Mouse (Mus musculus): ENCODE results near the gene Rfx8. TPM values are rescaled to one million over a fixed set of nuclear protein-coding genes. Genes with fewer than 3 reads are reported as not detected.
A peak's percentile ranks its signal among the peaks of the same experiment; 100 is the strongest.

The Rfx8 gene
- total RNA-seq, 2 experiments from 2014 or later = 0.32 to 0.36 TPM

DNA sequence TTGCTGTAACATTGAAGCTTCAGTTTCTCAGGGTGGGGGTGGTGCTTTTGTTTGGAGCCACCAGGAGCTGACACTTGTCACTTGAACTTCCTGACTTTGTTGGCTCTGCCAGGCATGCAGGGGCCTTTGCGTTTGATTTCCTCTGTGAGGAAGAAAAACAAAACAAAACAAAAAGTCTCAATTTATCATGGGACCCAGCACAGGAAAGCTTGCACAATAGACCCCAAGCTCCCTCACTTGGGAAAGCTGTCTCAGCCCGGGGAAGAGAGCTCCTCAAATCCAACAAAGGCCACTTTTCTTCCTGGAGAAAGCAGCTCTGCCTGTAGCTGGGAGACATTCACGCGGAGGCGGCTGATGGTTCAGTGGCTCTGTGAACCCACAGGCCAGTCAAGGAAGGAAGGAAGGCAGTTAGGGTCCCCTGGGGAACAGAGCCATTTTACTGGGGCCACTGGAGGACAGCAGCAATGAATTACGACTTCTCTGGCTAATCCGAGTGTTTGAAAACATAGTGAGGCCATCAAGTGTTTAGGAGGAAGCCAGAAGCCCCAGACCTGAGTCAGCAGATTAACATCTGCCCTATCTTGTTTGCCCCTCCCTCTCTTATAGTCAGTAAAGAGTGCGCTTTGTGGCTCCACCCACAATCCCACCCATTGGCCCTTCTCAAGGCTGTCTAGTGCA is 15.3 kb upstream of the Rfx8 start:
- intact Hi-C loops (cut with DNase I) = loop anchor here (2.0 kb wide), 1 partner anchor 49 kb away; no protein-coding TSS in a partner anchor
- DNase-seq = peak; percentile 59 to 62

DNA sequence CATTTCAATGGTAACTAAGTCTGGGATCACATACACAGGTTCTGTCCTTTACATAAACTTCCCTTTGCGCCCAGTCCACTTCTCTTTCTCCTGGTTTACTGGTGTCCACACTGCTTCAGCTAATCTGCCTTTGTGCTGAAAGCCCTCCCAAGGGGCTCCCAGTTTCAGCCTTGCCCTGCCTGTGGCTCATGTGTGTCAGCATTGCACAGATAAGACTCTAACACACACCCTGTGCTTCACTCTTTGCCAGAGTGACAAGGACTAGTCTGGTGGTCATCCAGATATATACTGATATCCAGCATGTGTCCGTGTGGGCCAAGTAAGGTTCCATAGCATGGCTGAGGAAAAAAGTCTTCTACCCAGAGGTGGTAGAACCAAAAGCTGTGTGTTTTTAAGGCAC is 14.7 kb upstream of the Rfx8 start:
- no peak for DNase-seq
- intact Hi-C loops (cut with DNase I) = loop anchor here (2.0 kb wide), 1 partner anchor 49 kb away; no protein-coding TSS in a partner anchor

DNA sequence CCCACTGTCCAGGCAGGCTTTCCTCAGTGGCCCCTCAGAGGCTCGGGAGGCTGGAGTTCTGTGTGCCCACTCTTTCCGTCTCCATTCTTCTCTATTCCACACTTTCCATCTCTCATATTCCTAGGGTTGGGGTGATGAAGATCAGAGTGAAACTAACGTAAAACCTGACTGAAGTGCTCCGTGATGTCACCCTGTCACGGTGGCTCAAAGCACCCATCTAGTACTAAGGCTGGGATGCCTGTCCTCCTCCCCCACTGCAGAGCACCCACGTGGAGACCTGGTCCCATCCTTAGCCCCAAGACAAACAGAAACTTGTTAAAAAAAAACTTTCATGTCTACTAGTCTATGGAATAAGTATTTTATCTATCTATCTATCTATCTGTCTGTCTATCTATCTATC is 14.1 kb upstream of the Rfx8 start:
- no peak for DNase-seq
- intact Hi-C loops (cut with DNase I) = loop anchor here (2.0 kb wide), 1 partner anchor 48 kb away; no protein-coding TSS in a partner anchor

GRCm38 (mm10) chr1:39734311-39734710 is 13.5 kb upstream of the Rfx8 start:
- intact Hi-C loops (cut with DNase I) = loop anchor here (2.0 kb wide), 1 partner anchor 48 kb away; no protein-coding TSS in a partner anchor
- no peak for DNase-seq

GRCm38 (mm10) chr1:39733876-39734275 is 13.1 kb upstream of the Rfx8 start:
- no peak for DNase-seq
- intact Hi-C loops (cut with DNase I) = loop anchor here (2.0 kb wide), 2 partner anchors 19 to 47 kb away; no protein-coding TSS in a partner anchor

DNA sequence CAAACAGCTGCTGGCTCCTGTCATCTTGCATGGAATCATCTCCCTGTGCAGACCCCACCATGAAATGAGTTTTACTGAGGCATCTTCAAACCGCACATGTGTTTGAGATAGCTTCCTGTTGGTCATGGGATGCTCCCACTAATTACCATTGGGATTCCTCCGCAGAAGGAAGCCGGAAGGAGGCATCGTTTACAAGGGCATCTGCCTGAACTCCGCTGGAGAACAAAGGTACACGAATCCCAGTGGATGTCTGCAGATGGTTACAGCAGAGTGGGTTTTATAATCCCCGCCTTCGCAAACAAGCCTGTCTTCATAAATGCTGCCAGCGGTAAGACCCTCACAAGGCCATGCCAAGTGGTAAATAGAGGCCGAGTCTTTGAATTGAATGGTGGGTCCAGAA is 11.3 kb upstream of the Rfx8 start:
- intact Hi-C loops (cut with DNase I) = loop anchor here (2.0 kb wide), 1 partner anchor 17 kb away; no protein-coding TSS in a partner anchor
- DNase-seq = no peak

GRCm38 (mm10) chr1:39731543-39731942 is 10.7 kb upstream of the Rfx8 start:
- DNase-seq = no peak
- intact Hi-C loops (cut with DNase I) = no loop called here

DNA sequence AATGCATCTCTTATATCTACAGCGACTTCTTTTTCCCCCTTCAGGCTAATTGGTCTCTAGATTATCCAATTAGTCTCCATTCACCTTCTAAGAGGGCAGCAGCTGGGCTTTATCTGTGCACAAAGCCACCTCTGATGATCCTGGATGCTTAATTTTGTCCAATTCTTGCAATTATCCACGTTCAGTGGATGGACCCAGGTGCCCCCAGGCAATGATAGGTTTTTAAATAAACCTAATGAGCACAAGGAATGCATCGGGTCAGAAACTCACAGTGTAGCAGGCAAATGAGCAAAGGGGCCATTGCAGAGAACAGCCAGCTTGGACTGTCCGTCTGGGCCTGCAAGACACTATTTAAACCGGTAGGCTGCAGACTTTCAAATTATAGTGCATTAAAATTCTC is 10.1 kb upstream of the Rfx8 start:
- no peak for DNase-seq
- intact Hi-C loops (cut with DNase I) = no loop called here

GRCm38 (mm10) chr1:39729919-39730318 is 9.1 kb upstream of the Rfx8 start:
- intact Hi-C loops (cut with DNase I) = no loop called here
- no peak for DNase-seq

GRCm38 (mm10) chr1:39721351-39721726 is 542 bp upstream of the Rfx8 start:
- intact Hi-C loops (cut with DNase I) = no loop called here
- peak in 1 of 2 experiments; percentile 41 for DNase-seq

- no peak for DNase-seq
- intact Hi-C loops (cut with DNase I) = no loop called here
Observed at GRCm38 (mm10) chr1:39720186-39720585, 611 bp downstream of the Rfx8 start.

- DNase-seq = no peak
- intact Hi-C loops (cut with DNase I) = loop anchor here (2.0 kb wide), 1 partner anchor 17 kb away; no protein-coding TSS in a partner anchor
Observed at GRCm38 (mm10) chr1:39715551-39715950, 5.2 kb downstream of the Rfx8 start.

GRCm38 (mm10) chr1:39714729-39715128 is 6.1 kb downstream of the Rfx8 start:
- DNase-seq = no peak
- intact Hi-C loops (cut with DNase I) = loop anchor here (2.0 kb wide), 1 partner anchor 18 kb away; no protein-coding TSS in a partner anchor

DNA sequence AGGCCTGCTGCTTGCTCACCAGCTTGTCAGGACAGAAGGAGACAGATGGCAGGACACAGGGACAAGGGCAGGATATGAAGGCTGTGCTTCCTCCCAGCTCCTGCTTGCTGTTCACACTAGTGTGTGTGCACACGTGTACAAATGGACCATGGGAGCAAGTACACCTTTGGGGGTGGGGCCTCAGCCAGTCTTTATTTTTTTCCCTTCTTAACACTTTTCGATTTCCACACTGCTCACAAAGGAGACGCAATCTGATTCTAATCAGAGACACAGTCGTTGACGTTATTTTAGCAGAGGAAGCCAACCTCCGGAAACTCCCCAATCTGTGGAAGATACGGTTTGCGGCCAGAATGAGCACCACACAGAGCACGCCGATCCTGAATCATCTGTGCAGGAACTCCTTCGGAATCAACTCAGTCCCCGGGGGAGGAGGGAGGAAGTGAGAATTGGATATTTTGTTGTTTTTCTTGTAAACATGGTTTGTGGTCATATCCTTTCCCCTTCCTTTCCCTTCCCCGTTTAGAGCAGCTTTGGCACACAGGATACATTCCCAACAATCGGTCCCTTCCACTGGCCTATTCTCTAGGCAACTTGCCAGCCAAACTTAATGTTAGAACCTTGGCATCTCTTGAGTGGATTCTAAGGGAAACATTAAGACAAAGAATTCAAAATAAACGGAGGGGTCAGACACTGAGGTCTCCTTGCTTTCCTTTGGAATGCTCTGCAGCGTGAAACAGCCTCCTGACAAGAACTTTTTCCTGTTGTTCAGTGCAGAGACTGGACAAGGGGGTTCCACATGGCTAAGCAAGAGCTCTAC is 6.7 kb downstream of the Rfx8 start:
- intact Hi-C loops (cut with DNase I) = loop anchor here (2.0 kb wide), 1 partner anchor 19 kb away; no protein-coding TSS in a partner anchor
- DNase-seq = peak; percentile 58 to 70

DNA sequence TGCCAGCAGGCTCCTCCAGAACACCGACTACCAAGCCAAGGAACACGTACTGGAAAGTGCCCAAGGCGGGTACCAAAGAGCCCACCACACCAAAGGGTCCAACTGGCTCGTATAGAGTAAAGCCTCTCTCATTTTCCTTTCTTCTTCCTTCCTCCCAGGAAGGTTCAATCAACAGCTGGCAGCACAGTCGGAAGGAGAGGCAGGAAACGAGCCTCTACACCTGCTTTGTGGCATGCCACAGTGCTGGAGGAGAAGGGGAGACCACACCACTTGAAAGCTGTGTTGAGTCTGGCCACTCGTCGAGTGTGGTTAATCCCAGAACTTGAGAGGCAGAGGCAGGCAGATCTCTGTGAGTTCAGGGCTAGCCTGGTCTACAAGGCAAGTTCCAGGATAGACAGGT is 7.5 kb downstream of the Rfx8 start:
- intact Hi-C loops (cut with DNase I) = no loop called here
- no peak for DNase-seq

- intact Hi-C loops (cut with DNase I) = no loop called here
- peak; percentile 66 to 68 for DNase-seq
Observed at GRCm38 (mm10) chr1:39712261-39712660, 8.5 kb downstream of the Rfx8 start.

DNA sequence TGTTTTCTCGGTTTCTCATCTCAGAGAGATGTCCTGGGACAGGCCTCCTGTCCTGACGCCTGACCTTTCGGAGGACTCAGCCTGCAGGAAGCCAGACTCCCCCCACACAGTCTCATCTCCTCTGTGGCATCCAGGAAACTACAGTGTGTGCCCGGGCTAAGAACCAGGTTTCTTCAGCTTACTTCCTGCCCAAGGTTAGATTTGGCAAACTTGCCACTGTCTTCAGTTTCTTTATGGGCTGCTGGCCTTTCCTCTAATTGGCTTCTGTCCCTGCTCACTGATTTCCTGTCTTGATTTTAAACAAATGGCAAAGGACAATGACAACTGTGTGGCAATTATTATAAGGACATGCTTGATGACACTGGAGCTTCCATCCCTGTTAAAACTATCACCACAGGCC is 10.2 kb downstream of the Rfx8 start:
- DNase-seq = peak in 1 of 2 experiments; percentile 32
- intact Hi-C loops (cut with DNase I) = loop anchor here (2.0 kb wide), 1 partner anchor 24 kb away; no protein-coding TSS in a partner anchor

DNA sequence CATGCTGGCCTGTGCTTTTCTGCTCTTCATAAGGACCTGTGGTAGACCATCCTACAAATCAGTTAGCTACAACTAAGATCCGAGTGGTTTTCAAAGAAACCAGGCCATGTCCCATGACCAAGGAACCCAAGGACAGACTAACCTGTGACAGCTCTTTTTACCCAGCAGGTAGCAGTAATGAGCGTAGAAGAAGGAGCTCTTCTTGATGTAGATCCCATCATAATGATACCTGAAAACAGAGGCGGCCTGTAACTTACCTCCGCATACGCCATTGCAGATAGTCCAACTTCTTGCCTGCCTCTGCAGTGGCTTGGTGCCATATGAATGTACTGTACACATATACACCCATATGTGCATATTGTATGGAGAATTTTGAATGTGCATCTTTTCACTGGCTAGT is 10.8 kb downstream of the Rfx8 start:
- intact Hi-C loops (cut with DNase I) = loop anchor here (2.0 kb wide), 1 partner anchor 23 kb away; no protein-coding TSS in a partner anchor
- no peak for DNase-seq

- intact Hi-C loops (cut with DNase I) = no loop called here
- no peak for DNase-seq
Observed at GRCm38 (mm10) chr1:39708778-39709177, 12.0 kb downstream of the Rfx8 start.

- intact Hi-C loops (cut with DNase I) = no loop called here
- no peak for DNase-seq
Observed at GRCm38 (mm10) chr1:39702216-39703046, 18.4 kb downstream of the Rfx8 start.

All from heart, postnatal 14 days (tissue).